Mouse (Mus musculus) hindbrain, embryonic 13.5 days (tissue): ENCODE results near the gene Slc9a9. TPM values are rescaled to one million over a fixed set of nuclear protein-coding genes. Genes with fewer than 3 reads are reported as not detected.
A peak's percentile ranks its signal among the peaks of the same experiment; 100 is the strongest.

Experiments used
- ATAC-seq: fragments of 200-750 bp; cut with Nextera tagmentation; 2 replicates; pipeline ENCODE4 v1.8.0; 2017; ENCODE audit warnings: moderate TSS enrichment; ENCODE audit not compliant: low FRiP score
- H3K27ac ChIP-seq: fragments of 300-500 bp; sonication (generic); 2 replicates; pipeline ENCODE4 v1.5.1; 2015; ENCODE audit warnings: inconsistent platforms, mild to moderate bottlenecking, moderate library complexity
- H3K27me3 ChIP-seq: fragments of 300-500 bp; sonication (generic); 2 replicates; pipeline ENCODE4 v1.6.1; 2015; ENCODE audit warnings: mild to moderate bottlenecking, inconsistent platforms
- H3K36me3 ChIP-seq: fragments of 300-500 bp; sonication (generic); 2 replicates; pipeline ENCODE4 v1.6.1; 2015; ENCODE audit warnings: mild to moderate bottlenecking, inconsistent platforms
- H3K4me1 ChIP-seq: fragments of 300-500 bp; sonication (generic); replicated peaks from 2 replicates; pipeline ENCODE4 v1.6.1; 2015; ENCODE audit warnings: inconsistent platforms
- H3K4me2 ChIP-seq: fragments of 300-500 bp; sonication (generic); 2 replicates; pipeline ENCODE4 v1.6.1; 2015; ENCODE audit warnings: inconsistent platforms, mild to moderate bottlenecking, moderate library complexity
- H3K4me3 ChIP-seq: fragments of 300-500 bp; sonication (generic); 2 replicates; pipeline ENCODE4 v1.5.1; 2015; ENCODE audit warnings: mild to moderate bottlenecking, inconsistent platforms
- H3K9ac ChIP-seq: fragments of 300-500 bp; sonication (generic); 2 replicates; pipeline ENCODE4 v1.6.1; 2015; ENCODE audit warnings: mild to moderate bottlenecking, inconsistent platforms
- H3K9me3 ChIP-seq: fragments of 300-500 bp; sonication (generic); 2 replicates; pipeline ENCODE4 v1.6.1; 2016; ENCODE audit warnings: inconsistent platforms
- WGBS: fragments of 180-500 bp; shearing (Covaris S2); methylation state at CpG from one replicate; pipeline ENCODE4 v1.1.7; 2015; 5-methylcytosine and 5-hydroxymethylcytosine counted together
- polyA plus RNA-seq: library from polyadenylated mRNA; unstranded; fragments of >200 nt; fragmentation: Nextera tagmentation; extraction: Ambion mirVana; gene quantifications from 2 replicates; pipeline ENCODE4 v1.2.1, GENCODE M21; 2015

The Slc9a9 gene
- polyA plus RNA-seq, 1 experiment from 2014 or later: 6.0 TPM

GRCm38 (mm10) chr9:95185840-95186239 lies 516.1 kb downstream of the Slc9a9 start:
- ATAC-seq: no peak
- Histone ChIP-seq H3K36me3 (no peaks in the 10 kb centered on the region), H3K27me3 (no peaks in the 10 kb centered on the region), H3K4me2 (no peak overlapping the region), H3K9ac (no peak overlapping the region), H3K27ac (no peak overlapping the region), H3K4me3 (no peak overlapping the region), H3K9me3 (no peaks in the 10 kb centered on the region), H3K4me1 (peaks cover 15% of the 10 kb centered on the region)
- 90% methylated on average over 3 of the region's 3 CpGs for WGBS

GRCm38 (mm10) chr9:95186386-95187289 lies 516.9 kb downstream of the Slc9a9 start:
- H3K4me1 ChIP-seq: peaks cover 8% of the 10 kb centered on the region
- no peaks in the 10 kb centered on the region for H3K9me3 ChIP-seq
- WGBS: 64% methylated on average over 15 of the region's 15 CpGs
- no peaks in the 10 kb centered on the region for H3K36me3 ChIP-seq
- H3K4me2 ChIP-seq: no peak overlapping the region
- no peak overlapping the region for H3K4me3 ChIP-seq
- no peak for ATAC-seq
- no peak overlapping the region for H3K27ac ChIP-seq
- H3K27me3 ChIP-seq: no peaks in the 10 kb centered on the region
- H3K9ac ChIP-seq: no peak overlapping the region

GRCm38 (mm10) chr9:95188362-95189217 lies 518.9 kb downstream of the Slc9a9 start:
- ATAC-seq: 0 out of 2 replicates have a peak, but pooled peaks have one; percentile 24
- 85% methylated on average over 8 of the region's 8 CpGs for WGBS
- no peaks in the 10 kb centered on the region for H3K36me3 ChIP-seq
- 0 out of 2 replicates have a peak, but pooled peaks cover 3% of the 10 kb centered on the region for H3K4me1 ChIP-seq
- H3K9me3 ChIP-seq: no peaks in the 10 kb centered on the region
- H3K27me3 ChIP-seq: no peaks in the 10 kb centered on the region
- H3K4me3 ChIP-seq: no peak overlapping the region
- H3K4me2 ChIP-seq: no peak overlapping the region
- H3K9ac ChIP-seq: no peak overlapping the region
- no peak overlapping the region for H3K27ac ChIP-seq

GRCm38 (mm10) chr9:95189218-95189605 lies 519.5 kb downstream of the Slc9a9 start:
- Histone ChIP-seq H3K27me3 (no peaks in the 10 kb centered on the region), H3K4me1 (0 out of 2 replicates have a peak, but pooled peaks cover 3% of the 10 kb centered on the region), H3K4me3 (no peak overlapping the region), H3K9ac (no peak overlapping the region), H3K36me3 (no peaks in the 10 kb centered on the region), H3K4me2 (no peak overlapping the region), H3K9me3 (no peaks in the 10 kb centered on the region), H3K27ac (no peak overlapping the region)
- WGBS: 87% methylated on average over 4 of the region's 4 CpGs
- no peak for ATAC-seq

GRCm38 (mm10) chr9:95191442-95191841 lies 521.7 kb downstream of the Slc9a9 start:
- Histone ChIP-seq H3K36me3 (no peaks in the 10 kb centered on the region), H3K4me1 (0 out of 2 replicates have a peak, but pooled peaks cover 2% of the 10 kb centered on the region), H3K27ac (no peak overlapping the region), H3K9me3 (no peaks in the 10 kb centered on the region), H3K9ac (no peak overlapping the region), H3K27me3 (no peaks in the 10 kb centered on the region), H3K4me2 (no peak overlapping the region), H3K4me3 (no peak overlapping the region)
- WGBS: 90% methylated on average over 6 of the region's 6 CpGs
- no peak for ATAC-seq

- Histone ChIP-seq H3K36me3 (no peaks in the 10 kb centered on the region), H3K4me1 (no peaks in the 10 kb centered on the region), H3K4me3 (no peak overlapping the region), H3K27ac (no peak overlapping the region), H3K9ac (no peak overlapping the region), H3K4me2 (no peak overlapping the region), H3K27me3 (no peaks in the 10 kb centered on the region), H3K9me3 (no peaks in the 10 kb centered on the region)
- 85% methylated on average over 8 of the region's 8 CpGs for WGBS
- no peak for ATAC-seq
Measured at GRCm38 (mm10) chr9:95192901-95193532, 523.3 kb downstream of the Slc9a9 start.

- H3K27ac ChIP-seq: no peak overlapping the region
- H3K9me3 ChIP-seq: no peaks in the 10 kb centered on the region
- no peak for ATAC-seq
- WGBS: 86% methylated on average over 3 of the region's 3 CpGs
- no peaks in the 10 kb centered on the region for H3K4me1 ChIP-seq
- H3K9ac ChIP-seq: no peak overlapping the region
- H3K4me3 ChIP-seq: no peak overlapping the region
- no peaks in the 10 kb centered on the region for H3K36me3 ChIP-seq
- H3K27me3 ChIP-seq: no peaks in the 10 kb centered on the region
- H3K4me2 ChIP-seq: no peak overlapping the region
Measured at GRCm38 (mm10) chr9:95193672-95194071, 524.0 kb downstream of the Slc9a9 start.

- Histone ChIP-seq H3K36me3 (no peaks in the 10 kb centered on the region), H3K27ac (no peak overlapping the region), H3K9me3 (no peaks in the 10 kb centered on the region), H3K27me3 (no peaks in the 10 kb centered on the region), H3K4me3 (no peak overlapping the region), H3K9ac (no peak overlapping the region), H3K4me1 (no peaks in the 10 kb centered on the region), H3K4me2 (no peak overlapping the region)
- 78% methylated on average over 5 of the region's 5 CpGs for WGBS
- no peak for ATAC-seq
Measured at GRCm38 (mm10) chr9:95194158-95194557, 524.4 kb downstream of the Slc9a9 start.

- H3K9ac ChIP-seq: no peak overlapping the region
- H3K4me1 ChIP-seq: peaks cover 3% of the 10 kb centered on the region; the same call in 1 of the 2 replicates
- WGBS: 79% methylated on average over 7 of the region's 7 CpGs
- no peak overlapping the region for H3K4me2 ChIP-seq
- no peaks in the 10 kb centered on the region for H3K9me3 ChIP-seq
- no peak for ATAC-seq
- no peaks in the 10 kb centered on the region for H3K27me3 ChIP-seq
- H3K27ac ChIP-seq: no peak overlapping the region
- no peaks in the 10 kb centered on the region for H3K36me3 ChIP-seq
- no peak overlapping the region for H3K4me3 ChIP-seq
Measured at GRCm38 (mm10) chr9:95207661-95208060, 538.0 kb downstream of the Slc9a9 start.

GRCm38 (mm10) chr9:95208681-95209080 lies 539.0 kb downstream of the Slc9a9 start:
- Histone ChIP-seq H3K27me3 (no peaks in the 10 kb centered on the region), H3K4me2 (no peak overlapping the region), H3K36me3 (no peaks in the 10 kb centered on the region), H3K27ac (no peak overlapping the region), H3K4me1 (peaks cover 3% of the 10 kb centered on the region; the same call in 1 of the 2 replicates), H3K9ac (no peak overlapping the region), H3K9me3 (no peaks in the 10 kb centered on the region), H3K4me3 (no peak overlapping the region)
- no peak for ATAC-seq
- WGBS: 94% methylated on average over 4 of the region's 4 CpGs

GRCm38 (mm10) chr9:95220009-95220408 lies 550.3 kb downstream of the Slc9a9 start:
- Histone ChIP-seq H3K9ac (no peak overlapping the region), H3K36me3 (no peaks in the 10 kb centered on the region), H3K27ac (no peak overlapping the region), H3K4me1 (no peaks in the 10 kb centered on the region), H3K4me2 (no peak overlapping the region), H3K27me3 (no peaks in the 10 kb centered on the region), H3K9me3 (no peaks in the 10 kb centered on the region), H3K4me3 (no peak overlapping the region)
- no peak for ATAC-seq
- WGBS: 78% methylated on average over 3 of the region's 3 CpGs

- H3K9ac ChIP-seq: no peak overlapping the region
- no peak overlapping the region for H3K27ac ChIP-seq
- H3K4me2 ChIP-seq: no peak overlapping the region
- WGBS: 91% methylated on average over 5 of the region's 5 CpGs
- H3K4me3 ChIP-seq: no peak overlapping the region
- H3K36me3 ChIP-seq: no peaks in the 10 kb centered on the region
- H3K27me3 ChIP-seq: no peaks in the 10 kb centered on the region
- H3K4me1 ChIP-seq: no peaks in the 10 kb centered on the region
- no peaks in the 10 kb centered on the region for H3K9me3 ChIP-seq
- ATAC-seq: no peak
Measured at GRCm38 (mm10) chr9:95221310-95221709, 551.6 kb downstream of the Slc9a9 start.
